Mouse (Mus musculus): ENCODE results near the gene Fgfr2.

The Fgfr2 gene

GRCm38 (mm10) chr7:131861157-131861556 lies 1262.0 kb downstream of the Fgfr2 start:
- DNase-seq = no peak

GRCm38 (mm10) chr7:131855641-131856040 lies 1267.5 kb downstream of the Fgfr2 start:
- DNase-seq = no peak

- no peak for DNase-seq
These were observed 1272.6 kb downstream of the Fgfr2 start for GRCm38 (mm10) chr7:131850579-131850978.

- no peak for DNase-seq
These were observed 1276.9 kb downstream of the Fgfr2 start for GRCm38 (mm10) chr7:131846066-131846905.

GRCm38 (mm10) chr7:131830261-131830660 lies 1292.9 kb downstream of the Fgfr2 start:
- DNase-seq = no peak

- DNase-seq = no peak
These were observed 1296.3 kb downstream of the Fgfr2 start for GRCm38 (mm10) chr7:131826811-131827210.

- peak; percentile 3 for DNase-seq
These were observed 1305.2 kb downstream of the Fgfr2 start for GRCm38 (mm10) chr7:131817976-131818375.

- DNase-seq = no peak
These were observed 1306.5 kb downstream of the Fgfr2 start for GRCm38 (mm10) chr7:131816641-131817040.

- DNase-seq = no peak
These were observed 1311.0 kb downstream of the Fgfr2 start for GRCm38 (mm10) chr7:131812116-131812515.

- DNase-seq = no peak
These were observed 1312.2 kb downstream of the Fgfr2 start for GRCm38 (mm10) chr7:131810916-131811315.

GRCm38 (mm10) chr7:131809584-131810181 lies 1313.5 kb downstream of the Fgfr2 start:
- DNase-seq = no peak

- no peak for DNase-seq
These were observed 1315.9 kb downstream of the Fgfr2 start for GRCm38 (mm10) chr7:131807257-131807656.

- DNase-seq = no peak
These were observed 1317.5 kb downstream of the Fgfr2 start for GRCm38 (mm10) chr7:131805525-131806202.

GRCm38 (mm10) chr7:131800416-131801045 lies 1322.6 kb downstream of the Fgfr2 start:
- peak; percentile 36 for DNase-seq

- DNase-seq = no peak
These were observed 1326.0 kb downstream of the Fgfr2 start for GRCm38 (mm10) chr7:131797161-131797560.

GRCm38 (mm10) chr7:131788595-131789206 lies 1334.4 kb downstream of the Fgfr2 start:
- DNase-seq = no peak

- no peak for DNase-seq
These were observed 1337.4 kb downstream of the Fgfr2 start for GRCm38 (mm10) chr7:131785721-131786120.

GRCm38 (mm10) chr7:131778271-131778985 lies 1344.7 kb downstream of the Fgfr2 start:
- no peak for DNase-seq

- no peak for DNase-seq
These were observed 1345.5 kb downstream of the Fgfr2 start for GRCm38 (mm10) chr7:131777461-131778270.

GRCm38 (mm10) chr7:131776191-131776752 lies 1346.9 kb downstream of the Fgfr2 start:
- no peak for DNase-seq

GRCm38 (mm10) chr7:131757922-131758321 lies 1365.2 kb downstream of the Fgfr2 start:
- no peak for DNase-seq

Measured in lung, postnatal 10 days (tissue).